Mouse (Mus musculus): ENCODE results near the gene Dnajb5. TPM values are rescaled to one million over a fixed set of nuclear protein-coding genes. Genes with fewer than 3 reads are reported as not detected.
"Not testable (repeated sequence)": the region's sequence is repeated elsewhere in the genome, so short reads cannot be mapped to it uniquely, and the experiment has no call there.

Gene Dnajb5
- polyA plus RNA-seq, 1 experiment from 2014 or later = 21.5 TPM

DNA sequence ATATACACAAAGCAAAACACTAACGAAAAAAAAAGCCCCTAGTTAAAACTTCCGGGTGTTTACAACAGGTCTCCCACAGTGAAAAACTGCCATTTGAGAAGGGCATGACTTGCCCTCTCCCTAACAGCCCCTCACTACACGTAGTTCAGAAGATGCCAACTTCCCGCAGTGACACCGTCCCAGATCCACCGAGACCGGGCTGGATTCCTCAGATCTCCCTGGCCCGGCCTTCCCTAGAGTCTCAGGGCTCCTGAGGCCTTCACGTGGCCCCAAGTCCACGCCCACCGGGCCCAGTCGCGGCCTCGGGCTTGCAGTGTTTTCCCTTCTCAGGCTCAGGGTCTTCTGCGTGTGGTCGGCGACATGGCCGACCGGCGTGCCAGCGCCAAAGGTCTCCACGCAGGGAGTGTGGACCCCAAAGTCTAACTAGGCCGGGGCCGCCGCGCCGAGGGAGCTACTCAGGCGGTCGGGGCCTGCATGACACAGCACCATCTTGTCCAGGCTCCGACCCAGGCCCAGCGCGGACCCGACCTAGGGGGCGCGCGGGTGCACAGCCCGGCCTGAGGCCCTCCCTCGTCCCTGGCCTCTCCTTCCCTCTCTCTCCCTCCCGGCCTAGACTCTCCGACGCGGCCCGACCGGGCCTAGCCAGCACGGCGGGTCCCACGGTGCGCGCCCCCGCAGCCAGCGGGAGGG, 50.0 kb downstream of the Dnajb5 start:
- H3K4me2 ChIP-seq (ENCODE audit: low read depth) = peak overlapping the region; percentile 67
- DNase-seq (ENCODE audit: low spot score) (peak; percentile 83), ATAC-seq (ENCODE audit: insufficient read depth, low FRiP score, low TSS enrichment) (peak; percentile 84)
- H3K27me3 ChIP-seq (ENCODE audit: control insufficient read depth, insufficient read depth, low read length) = no peaks in the 10 kb centered on the region
- peak overlapping the region; percentile 96 for H3K4me3 ChIP-seq (ENCODE audit: low read depth, low read length)
- WGBS = under 1% methylated on average over 50 of the region's 51 CpGs
- H3K4me1 ChIP-seq (ENCODE audit: control insufficient read depth, insufficient read depth, low read length) = peaks cover 6% of the 10 kb centered on the region; the same call in 1 of the 2 replicates
- H3K36me3 ChIP-seq (ENCODE audit: control insufficient read depth, insufficient read depth, low read length) = no peaks in the 10 kb centered on the region
- peak overlapping the region; percentile 97 for H3K9ac ChIP-seq (ENCODE audit: low read length)
- no peaks in the 10 kb centered on the region for H3K9me3 ChIP-seq (ENCODE audit: control insufficient read depth, low read length)
- H3K27ac ChIP-seq (ENCODE audit: low read depth, low read length) = peak overlapping the region; percentile 98

DNA sequence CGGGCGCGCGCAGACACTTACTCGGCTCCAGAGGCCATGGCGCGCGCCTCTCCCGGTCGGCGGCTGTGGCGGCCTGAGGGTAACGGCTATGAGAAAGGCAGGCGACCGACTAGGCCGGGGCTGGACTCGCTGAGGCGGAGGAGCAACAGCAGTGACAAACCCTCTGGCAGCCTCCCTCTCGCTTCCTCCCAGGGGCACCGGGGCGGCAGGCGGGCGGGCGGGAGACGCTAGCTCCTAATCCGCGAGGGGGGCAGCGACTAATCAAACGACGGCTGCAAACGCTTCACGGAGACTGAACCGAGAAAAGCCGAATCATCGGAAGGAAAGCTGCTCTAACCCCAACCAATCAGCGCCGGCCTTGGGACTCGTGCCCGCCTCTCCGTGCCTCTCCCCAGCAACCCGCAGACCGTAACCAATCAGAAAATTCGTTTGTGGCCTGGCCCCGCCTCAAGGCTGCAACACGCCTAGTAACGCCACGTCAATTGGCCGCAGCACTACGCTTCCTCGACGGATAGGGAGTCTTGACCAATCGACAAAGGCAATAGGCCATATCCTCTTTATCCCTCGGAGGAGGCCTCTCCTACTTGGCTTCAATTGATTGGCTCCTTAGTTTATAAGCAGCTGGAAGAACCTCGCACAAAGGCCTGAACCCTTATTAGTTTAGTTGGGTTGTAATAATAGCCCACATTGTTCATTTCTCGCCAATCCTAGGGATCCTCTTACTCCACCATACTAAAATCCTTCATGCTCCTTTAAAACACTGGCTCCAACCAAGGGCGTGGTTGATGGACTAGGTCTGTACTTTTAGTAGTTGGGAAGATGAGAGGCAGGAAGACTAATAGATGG, 50.8 kb downstream of the Dnajb5 start, which contains the start of gene Vcp:
Vcp (minus strand) TSS at position 367 of the 846 bp plus-strand sequence.
- not testable (repeated sequence) for H3K9me3 ChIP-seq (ENCODE audit: control insufficient read depth, low read length); H3K27me3 ChIP-seq (ENCODE audit: control insufficient read depth, insufficient read depth, low read length); H3K4me1 ChIP-seq (ENCODE audit: control insufficient read depth, insufficient read depth, low read length); H3K36me3 ChIP-seq (ENCODE audit: control insufficient read depth, insufficient read depth, low read length)
- WGBS = 1% methylated on average over 46 of the region's 56 CpGs
- Histone ChIP-seq H3K4me2 (ENCODE audit: low read depth) (peak within 1 kb of the TSS; percentile 67), H3K27ac (ENCODE audit: low read depth, low read length) (peak within 1 kb of the TSS; percentile 98), H3K9ac (ENCODE audit: low read length) (peak within 1 kb of the TSS; percentile 97), H3K4me3 (ENCODE audit: low read depth, low read length) (peak within 1 kb of the TSS; percentile 96)
- peak; percentile 99 for ATAC-seq (ENCODE audit: insufficient read depth, low FRiP score, low TSS enrichment)
- DNase-seq (ENCODE audit: low spot score) = peak; percentile 98

DNA sequence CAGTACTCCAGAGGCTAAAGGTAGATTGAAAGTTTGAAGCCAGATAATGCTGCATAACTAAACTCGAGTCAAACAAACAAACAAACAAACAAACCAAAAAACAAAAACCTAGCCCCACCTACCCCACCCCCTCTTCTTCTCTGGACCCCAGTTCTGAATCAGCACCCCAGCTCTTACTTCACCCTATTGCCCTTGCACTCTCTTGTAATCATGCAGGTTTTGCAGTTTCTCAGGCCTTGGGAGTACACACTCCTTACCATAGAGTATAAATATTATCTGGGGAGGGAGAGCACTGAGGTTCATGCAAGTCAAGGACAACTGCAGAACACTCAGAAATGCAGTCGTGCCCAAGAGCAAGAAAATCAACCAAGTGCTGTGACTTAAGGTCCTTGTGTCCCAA, 51.7 kb downstream of the Dnajb5 start:
- no peak overlapping the region for H3K4me2 ChIP-seq (ENCODE audit: low read depth)
- WGBS = 89% methylated on average over 2 of the region's 2 CpGs
- no peaks in the 10 kb centered on the region for H3K9me3 ChIP-seq (ENCODE audit: control insufficient read depth, low read length)
- H3K36me3 ChIP-seq (ENCODE audit: control insufficient read depth, insufficient read depth, low read length) = no peaks in the 10 kb centered on the region
- H3K27me3 ChIP-seq (ENCODE audit: control insufficient read depth, insufficient read depth, low read length) = no peaks in the 10 kb centered on the region
- H3K27ac ChIP-seq (ENCODE audit: low read depth, low read length) = no peak overlapping the region
- no peak overlapping the region for H3K4me3 ChIP-seq (ENCODE audit: low read depth, low read length)
- ATAC-seq (ENCODE audit: insufficient read depth, low FRiP score, low TSS enrichment) = no peak
- no peak overlapping the region for H3K9ac ChIP-seq (ENCODE audit: low read length)
- DNase-seq (ENCODE audit: low spot score) = no peak
- peaks cover 6% of the 10 kb centered on the region; the same call in 1 of the 2 replicates for H3K4me1 ChIP-seq (ENCODE audit: control insufficient read depth, insufficient read depth, low read length)

DNA sequence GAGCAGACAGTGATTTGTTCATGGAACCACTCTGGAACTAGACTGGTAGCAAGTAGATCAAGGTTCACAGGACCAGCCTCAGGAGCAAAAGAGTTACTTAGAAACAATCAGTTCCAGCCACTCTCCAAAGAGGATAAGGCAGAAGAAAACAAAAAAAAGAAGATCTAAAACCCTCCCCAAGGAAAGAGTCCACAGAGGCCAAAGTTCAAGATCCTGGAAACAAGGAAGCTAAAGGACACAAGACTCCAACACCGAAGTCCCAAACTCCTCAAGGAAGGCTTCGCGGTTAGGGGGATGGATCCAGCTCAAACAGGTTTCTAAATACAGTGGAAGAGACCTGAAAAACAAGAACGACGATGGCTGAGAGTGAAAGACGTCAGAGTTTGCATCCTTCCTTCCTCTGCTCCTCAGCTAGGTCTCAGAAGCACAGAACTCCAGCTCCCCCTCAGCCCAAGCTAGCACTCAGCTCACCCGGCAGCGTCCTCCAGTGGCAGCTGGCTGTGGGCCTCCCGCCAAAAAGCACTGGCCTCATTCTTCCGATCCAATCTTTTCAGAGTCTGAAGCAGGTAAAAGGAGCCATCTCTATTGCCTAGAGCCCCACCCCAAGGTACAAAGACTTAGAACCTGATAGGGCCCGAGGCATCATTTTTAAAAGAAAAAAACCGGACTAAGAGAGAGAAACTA, 53.3 kb downstream of the Dnajb5 start:
- Histone ChIP-seq H3K4me2 (ENCODE audit: low read depth) (no peak overlapping the region), H3K9me3 (ENCODE audit: control insufficient read depth, low read length) (no peaks in the 10 kb centered on the region), H3K4me3 (ENCODE audit: low read depth, low read length) (no peak overlapping the region), H3K36me3 (ENCODE audit: control insufficient read depth, insufficient read depth, low read length) (no peaks in the 10 kb centered on the region), H3K27ac (ENCODE audit: low read depth, low read length) (no peak overlapping the region), H3K4me1 (ENCODE audit: control insufficient read depth, insufficient read depth, low read length) (peaks cover 6% of the 10 kb centered on the region; the same call in 1 of the 2 replicates), H3K9ac (ENCODE audit: low read length) (no peak overlapping the region), H3K27me3 (ENCODE audit: control insufficient read depth, insufficient read depth, low read length) (no peaks in the 10 kb centered on the region)
- 83% methylated on average over 12 of the region's 12 CpGs for WGBS
- DNase-seq (ENCODE audit: low spot score) (no peak), ATAC-seq (ENCODE audit: insufficient read depth, low FRiP score, low TSS enrichment) (no peak)

DNA sequence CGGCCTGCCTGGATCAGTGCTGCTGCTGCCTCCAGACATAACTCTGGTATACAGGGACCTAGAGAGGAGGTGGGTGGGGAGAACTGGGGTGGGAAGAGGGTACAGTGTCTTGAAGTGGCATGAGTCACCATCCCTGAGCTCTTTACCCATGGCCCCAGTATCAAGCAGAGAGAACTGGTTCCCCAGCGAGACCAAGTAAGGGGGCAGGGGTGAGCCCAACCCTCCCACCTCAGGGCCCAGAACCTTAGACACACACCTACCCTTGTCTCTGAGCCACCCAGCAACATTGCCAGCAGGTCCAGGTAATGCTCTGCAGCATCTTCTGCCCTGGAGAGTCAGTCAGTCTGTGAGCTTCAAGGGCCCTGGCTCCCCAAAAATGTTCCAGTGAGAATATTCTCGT, 55.3 kb downstream of the Dnajb5 start:
- ATAC-seq (ENCODE audit: insufficient read depth, low FRiP score, low TSS enrichment) (no peak), DNase-seq (ENCODE audit: low spot score) (no peak)
- H3K9ac ChIP-seq (ENCODE audit: low read length) = no peak overlapping the region
- H3K27me3 ChIP-seq (ENCODE audit: control insufficient read depth, insufficient read depth, low read length) = no peaks in the 10 kb centered on the region
- WGBS = 93% methylated on average over 3 of the region's 3 CpGs
- no peak overlapping the region for H3K27ac ChIP-seq (ENCODE audit: low read depth, low read length)
- H3K4me1 ChIP-seq (ENCODE audit: control insufficient read depth, insufficient read depth, low read length) = peaks cover 3% of the 10 kb centered on the region; the same call in 1 of the 2 replicates
- H3K4me2 ChIP-seq (ENCODE audit: low read depth) = no peak overlapping the region
- H3K4me3 ChIP-seq (ENCODE audit: low read depth, low read length) = no peak overlapping the region
- H3K9me3 ChIP-seq (ENCODE audit: control insufficient read depth, low read length) = no peaks in the 10 kb centered on the region
- no peaks in the 10 kb centered on the region for H3K36me3 ChIP-seq (ENCODE audit: control insufficient read depth, insufficient read depth, low read length)

DNA sequence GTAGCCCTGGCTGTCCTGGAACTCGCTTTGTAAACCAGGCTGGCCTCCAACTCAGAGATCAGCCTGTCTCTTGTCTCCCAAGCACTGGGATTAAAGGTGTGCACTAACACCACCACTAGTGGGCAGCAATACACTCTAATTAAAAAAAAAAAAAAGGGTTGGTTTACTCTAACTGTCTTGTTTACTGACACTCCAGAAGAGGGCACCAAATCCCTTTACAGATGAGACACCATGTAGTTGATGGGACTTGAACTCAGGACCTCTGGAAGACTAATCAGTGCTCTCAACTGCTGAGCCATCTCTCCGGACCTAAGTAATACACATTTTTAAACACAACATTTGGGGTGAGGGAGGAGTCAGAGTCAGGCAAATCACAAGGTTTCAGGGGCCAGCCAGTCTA, 56.2 kb downstream of the Dnajb5 start:
- Histone ChIP-seq H3K4me1 (ENCODE audit: control insufficient read depth, insufficient read depth, low read length) (peaks cover 3% of the 10 kb centered on the region; the same call in 1 of the 2 replicates), H3K27ac (ENCODE audit: low read depth, low read length) (no peak overlapping the region), H3K36me3 (ENCODE audit: control insufficient read depth, insufficient read depth, low read length) (no peaks in the 10 kb centered on the region), H3K4me3 (ENCODE audit: low read depth, low read length) (no peak overlapping the region), H3K9ac (ENCODE audit: low read length) (no peak overlapping the region), H3K9me3 (ENCODE audit: control insufficient read depth, low read length) (no peaks in the 10 kb centered on the region), H3K27me3 (ENCODE audit: control insufficient read depth, insufficient read depth, low read length) (no peaks in the 10 kb centered on the region), H3K4me2 (ENCODE audit: low read depth) (no peak overlapping the region)
- WGBS = 72% methylated on average over 2 of the region's 2 CpGs
- no peak for DNase-seq (ENCODE audit: low spot score)
- no peak for ATAC-seq (ENCODE audit: insufficient read depth, low FRiP score, low TSS enrichment)

Other genes with a start within 250 kb of the Dnajb5 start
- gene 4930578G10Rik, start 214.3 kb upstream of the Dnajb5 start, polyA plus RNA-seq (2014; fragmentation: Nextera tagmentation; extraction: Ambion mirVana) = 1.2 TPM in 1 of 2 replicates, not detected in the other
- not detected in 2 replicates for gene Ccl19, start 193.2 kb upstream of the Dnajb5 start, polyA plus RNA-seq (2014; fragmentation: Nextera tagmentation; extraction: Ambion mirVana)
- 0.97 and 1.0 TPM in 2 replicates for gene Ccl21a, start 175.8 kb upstream of the Dnajb5 start, polyA plus RNA-seq (2014; fragmentation: Nextera tagmentation; extraction: Ambion mirVana)
- 0.15 TPM in 1 of 2 replicates, not detected in the other for gene Fam205a1, start 95.9 kb upstream of the Dnajb5 start, polyA plus RNA-seq (2014; fragmentation: Nextera tagmentation; extraction: Ambion mirVana)
- gene Gm12394, start 93.0 kb upstream of the Dnajb5 start, polyA plus RNA-seq (2014; fragmentation: Nextera tagmentation; extraction: Ambion mirVana) = 0.69 and 0.73 TPM in 2 replicates
- 0.55 and 1.4 TPM in 2 replicates for gene Fam205c, start 75.6 kb upstream of the Dnajb5 start, polyA plus RNA-seq (2014; fragmentation: Nextera tagmentation; extraction: Ambion mirVana)
- 2.7 and 3.6 TPM in 2 replicates for gene Phf24, start 33.2 kb upstream of the Dnajb5 start, polyA plus RNA-seq (2014; fragmentation: Nextera tagmentation; extraction: Ambion mirVana)
- gene 1700022I11Rik, start 19.8 kb downstream of the Dnajb5 start, polyA plus RNA-seq (2014; fragmentation: Nextera tagmentation; extraction: Ambion mirVana) = 0.39 and 0.56 TPM in 2 replicates
- gene Vcp, start 50.7 kb downstream of the Dnajb5 start, polyA plus RNA-seq (2014; fragmentation: Nextera tagmentation; extraction: Ambion mirVana) = 664 and 691 TPM in 2 replicates
- 17.3 and 19.3 TPM in 2 replicates for gene Fancg, start 60.7 kb downstream of the Dnajb5 start, polyA plus RNA-seq (2014; fragmentation: Nextera tagmentation; extraction: Ambion mirVana)
- 20.4 and 23.1 TPM in 2 replicates for gene Pigo, start 76.0 kb downstream of the Dnajb5 start, polyA plus RNA-seq (2014; fragmentation: Nextera tagmentation; extraction: Ambion mirVana)
- 360 and 370 TPM in 2 replicates for gene Stoml2, start 81.9 kb downstream of the Dnajb5 start, polyA plus RNA-seq (2014; fragmentation: Nextera tagmentation; extraction: Ambion mirVana)
- gene Fam214b, start 96.4 kb downstream of the Dnajb5 start, polyA plus RNA-seq (2014; fragmentation: Nextera tagmentation; extraction: Ambion mirVana) = 18.1 and 19.0 TPM in 2 replicates
- gene Unc13b, start 109.1 kb downstream of the Dnajb5 start, polyA plus RNA-seq (2014; fragmentation: Nextera tagmentation; extraction: Ambion mirVana) = 16.1 and 18.9 TPM in 2 replicates

Measured in neural tube, embryonic 11.5 days (tissue).